Mouse (Mus musculus): Measurements from ENCODE around the gene Stard3nl. TPM values are rescaled to one million over a fixed set of nuclear protein-coding genes. Genes with fewer than 3 reads are reported as not detected.
A peak's percentile ranks its signal among the peaks of the same experiment; 100 is the strongest.

The Stard3nl gene
- total and polyA plus RNA-seq, 3 experiments = 25.2 to 35.3 (median 30.5) TPM

- dilution Hi-C loops (cut with MboI; ENCODE audit: extremely low pct_ligation_motif_present, extremely low pct_unique_long_range_greater_than_20kb, low sequenced_read_pairs) (no loop called here), in situ Hi-C loops (cut with MboI; ENCODE audit: low pct_ligation_motif_present, low pct_unique_long_range_greater_than_20kb, low sequenced_read_pairs) (no loop called here)
- Histone ChIP-seq H3K9me3 (replicated peaks; ENCODE audit: low read length) (no peaks in the 10 kb centered on the region), H3K27me3 (replicated peaks) (no peaks in the 10 kb centered on the region), H3K27ac (ENCODE audit: insufficient read depth, low read depth) (peak overlapping the region; percentile 7; the same call in 1 of the 2 replicates), H3K4me1 (ENCODE audit: control insufficient read depth in 1 of 2, insufficient read depth in 2 of 2) (peaks cover 11 to 39% of the 10 kb centered on the region in 2 experiments), H3K9ac (ENCODE audit: insufficient read depth, low read depth) (peak overlapping the region; percentile 30; the same call in 1 of the 2 replicates), H3K4me2 (ENCODE audit: insufficient read depth, low read depth, poor library complexity, severe bottlenecking) (peak overlapping the region; percentile 48), H3K36me3 (replicated peaks in 1 of 2; ENCODE audit: control insufficient read depth in 1 of 2, insufficient read depth in 1 of 2, low read length in 1 of 2) (no peaks in the 10 kb centered on the region), H3K4me3 (replicated peaks in 1 of 3; ENCODE audit: low read depth in 2 of 3, low read length in 2 of 3, poor library complexity in 1 of 3) (no peak overlapping the region), H3K79me2 (replicated peaks; ENCODE audit: control insufficient read depth, extremely low read depth, insufficient read depth, poor library complexity, severe bottlenecking) (no peaks in the 10 kb centered on the region)
- peak; percentile 61 for DNase-seq (ENCODE audit: extremely low read depth)
- TF ChIP-seq ETS1 (conservative IDR thresholded peaks at IDR 0.05; ENCODE audit: low read depth, low read length) (peak; percentile 70; the same call in 1 of the 2 replicates), TCF12 (IDR thresholded peaks at IDR 0.05; ENCODE audit: low read depth, low read length) (peak; percentile 49), SMC3 (IDR thresholded peaks at IDR 0.05; ENCODE audit: low read depth, low read length) (no peak), HCFC1 (IDR thresholded peaks at IDR 0.05; ENCODE audit: low read depth, low read length) (no peak; the same call in 1 of the 2 replicates), POLR2AphosphoS2 (IDR thresholded peaks at IDR 0.05; ENCODE audit: low read depth, low read length) (no peak), EP300 (IDR thresholded peaks at IDR 0.05; ENCODE audit: low read length) (peak; percentile 50; the same call in 1 of the 2 replicates), MAFK (IDR thresholded peaks at IDR 0.05; ENCODE audit: insufficient replicate concordance, low read length) (peak; percentile 86), BHLHE40 (IDR thresholded peaks at IDR 0.05; ENCODE audit: low read depth, low read length) (peak; percentile 79), MAX (IDR thresholded peaks at IDR 0.05; ENCODE audit: low read length) (peak; percentile 26; the same call in 1 of the 2 replicates), NRF1 (IDR thresholded peaks at IDR 0.05; ENCODE audit: low read depth, low read length) (no peak), CHD1 (IDR thresholded peaks at IDR 0.05; ENCODE audit: low read depth, low read length) (no peak), USF1 (IDR thresholded peaks at IDR 0.05; ENCODE audit: low read depth, low read length) (no peak), MYC (IDR thresholded peaks at IDR 0.05; ENCODE audit: low read depth, low read length) (no peak), JUN (IDR thresholded peaks at IDR 0.05; ENCODE audit: insufficient read depth, low read depth, low read length) (peak; percentile 24; the same call in 1 of the 2 replicates), POLR2A (IDR thresholded peaks at IDR 0.05; ENCODE audit: low read depth, low read length) (no peak), USF2 (conservative IDR thresholded peaks at IDR 0.05; ENCODE audit: low read depth, low read length) (no peak), UBTF (IDR thresholded peaks at IDR 0.05; ENCODE audit: low read depth, low read length) (no peak), MEF2A (IDR thresholded peaks at IDR 0.05; ENCODE audit: borderline replicate concordance, low read depth, low read length) (peak; percentile 58), ELF1 (IDR thresholded peaks at IDR 0.05; ENCODE audit: low read depth, low read length) (peak; percentile 23; the same call in 1 of the 2 replicates), SIN3A (IDR thresholded peaks at IDR 0.05; ENCODE audit: low read length) (no peak), JUND (conservative IDR thresholded peaks at IDR 0.05; ENCODE audit: low read depth, low read length) (peak; percentile 42; the same call in 1 of the 2 replicates), MXI1 (IDR thresholded peaks at IDR 0.05; ENCODE audit: low read depth, low read length) (no peak)
Observed at GRCm38 (mm10) chr13:19417885-19418521, 22.4 kb upstream of the Stard3nl start.
